9 mouse cellular contexts compared by ENCODE assay signal in genomic region chr8:77524018-77524615, GRCm38 (mm10). TPM values are rescaled to one million over a fixed set of nuclear protein-coding genes. Genes with fewer than 3 reads are reported as not detected.
A peak's percentile ranks its signal among the peaks of the same experiment; 100 is the strongest.
DNase-seq lines count a peak whose midpoint lies in the region; ATAC-seq lines count a peak whose summit lies in the region.
"Had no signal": no experiment of that assay in that cellular context is flagged by ENCODE, and none has a peak within 500 bp of the region (broad histone marks: within the 10 kb centered on the region; RNA-seq: fewer than 3 reads in every experiment).

No protein-coding gene starts in this region.

- H3K4me1 ChIP-seq in intestine, embryonic 15.5 days (replicated peaks), result peaks cover 7% of the 10 kb centered on the region
- H3K4me1 ChIP-seq in midbrain, embryonic 14.5 days (ENCODE audit: control insufficient read depth, insufficient read depth, low read length), result no peaks in the 10 kb centered on the region
- H3K4me1 ChIP-seq: forebrain, embryonic 12.5 days had no signal

- no peak overlapping the region for H3K27ac ChIP-seq in intestine, embryonic 15.5 days
- no peak overlapping the region for H3K27ac ChIP-seq in midbrain, embryonic 14.5 days (replicated peaks; ENCODE audit: low read depth, low read length)
- H3K27ac ChIP-seq: forebrain, embryonic 12.5 days had no signal

- intact Hi-C loops in heart, postnatal 14 days (cut with DNase I), result loop anchor here (5.0 kb wide), 1 partner anchor 102 kb away; no protein-coding TSS in a partner anchor

- no peak overlapping the region for H3K4me3 ChIP-seq in intestine, embryonic 15.5 days (replicated peaks)
- H3K4me3 ChIP-seq in midbrain, embryonic 14.5 days (replicated peaks; ENCODE audit: low read depth, low read length), result no peak overlapping the region
- H3K4me3 ChIP-seq: forebrain, embryonic 12.5 days had no signal

- ATAC-seq in intestine, embryonic 15.5 days, result peak; percentile 67
- ATAC-seq in midbrain, embryonic 14.5 days (ENCODE audit: low FRiP score, low TSS enrichment), result no peak

- H3K9me3 ChIP-seq in intestine, embryonic 15.5 days, result no peaks in the 10 kb centered on the region
- H3K9me3 ChIP-seq in midbrain, embryonic 14.5 days (ENCODE audit: control insufficient read depth, low read length), result no peaks in the 10 kb centered on the region
- H3K9me3 ChIP-seq: forebrain, embryonic 12.5 days had no signal

- DNase-seq in heart, adult 18-20 months, result peak; percentile 45 to 52
- DNase-seq in heart, postnatal 14 days, result no peak
- DNase-seq in adrenal gland, postnatal 14 days, result peak; percentile 56
- DNase-seq in kidney, postnatal 36 days, result peak; percentile 74 to 89
- no peak for DNase-seq in cerebellum, postnatal 36 days
- no peak for DNase-seq in midbrain, embryonic 14.5 days
- DNase-seq in retina, postnatal 1 day, result no peak

- peak overlapping the region; percentile 17 for H3K4me2 ChIP-seq in intestine, embryonic 15.5 days (replicated peaks)
- H3K4me2 ChIP-seq in midbrain, embryonic 14.5 days (ENCODE audit: low read length), result no peak overlapping the region
- H3K4me2 ChIP-seq: forebrain, embryonic 12.5 days had no signal

- H3K9ac ChIP-seq in intestine, embryonic 15.5 days, result no peak overlapping the region
- no peak overlapping the region for H3K9ac ChIP-seq in midbrain, embryonic 14.5 days (replicated peaks; ENCODE audit: low read length)
- H3K9ac ChIP-seq: forebrain, embryonic 12.5 days had no signal

- H3K36me3 ChIP-seq in intestine, embryonic 15.5 days, result no peaks in the 10 kb centered on the region; the same call in 1 of the 2 replicates
- no peaks in the 10 kb centered on the region for H3K36me3 ChIP-seq in midbrain, embryonic 14.5 days (ENCODE audit: control insufficient read depth, insufficient read depth, low read length)
- H3K36me3 ChIP-seq: forebrain, embryonic 12.5 days had no signal

- WGBS in intestine, embryonic 15.5 days, result 51% methylated on average over 14 of the region's 14 CpGs
- WGBS in midbrain, embryonic 14.5 days, result 86% methylated on average over 14 of the region's 14 CpGs

- H3K27me3 ChIP-seq in intestine, embryonic 15.5 days (replicated peaks), result no peaks in the 10 kb centered on the region
- no peaks in the 10 kb centered on the region for H3K27me3 ChIP-seq in midbrain, embryonic 14.5 days (ENCODE audit: control insufficient read depth, insufficient read depth, low read length)

RNA-seq across cellular contexts. Expression of gene Arhgap10, which starts 6.4 kb away (rescaled TPM):
- 10 to 100 TPM; 49.3 to 51.0 TPM for total RNA-seq in heart, adult 18-20 months (2021)
- total RNA-seq in heart, postnatal 14 days (2021), result 10 to 100 TPM; 48.6 to 52.5 TPM
- 20.6 and 22.9 TPM in 2 replicates for total RNA-seq in adrenal gland, postnatal 14 days (2021)
- polyA plus RNA-seq in intestine, embryonic 15.5 days (2015; fragmentation: Nextera tagmentation; extraction: Ambion mirVana), result 25.8 and 30.9 TPM in 2 replicates
- 2.2 and 3.0 TPM in 2 replicates for polyA plus RNA-seq in midbrain, embryonic 14.5 days (2014; fragmentation: Nextera tagmentation; extraction: Ambion mirVana)

RNA-seq across cellular contexts. Expression of gene Prmt9, which starts 25.1 kb away (rescaled TPM):
- 10 to 100 TPM; 10.0 to 11.8 TPM for total RNA-seq in heart, adult 18-20 months (2021)
- total RNA-seq in heart, postnatal 14 days (2021), result 10 to 100 TPM; 14.8 to 15.9 TPM
- total RNA-seq in adrenal gland, postnatal 14 days (2021), result 18.0 and 19.1 TPM in 2 replicates
- polyA plus RNA-seq in intestine, embryonic 15.5 days (2015; fragmentation: Nextera tagmentation; extraction: Ambion mirVana), result 16.6 and 16.9 TPM in 2 replicates
- 24.8 and 29.3 TPM in 2 replicates for polyA plus RNA-seq in midbrain, embryonic 14.5 days (2014; fragmentation: Nextera tagmentation; extraction: Ambion mirVana)

Comparison
In these comparisons a context has a peak if more than half of its experiments do, and no peak if none do; other contexts are left out.
1. DNase-seq: peak in heart, adult 18-20 months (2 of 2), adrenal gland, postnatal 14 days (single experiment) and kidney, postnatal 36 days (2 of 2); none in heart, postnatal 14 days (0 of 2), cerebellum, postnatal 36 days (0 of 2), midbrain, embryonic 14.5 days (single experiment) and retina, postnatal 1 day (single experiment).